Mouse (Mus musculus) neural tube, embryonic 14.5 days (tissue): ENCODE measurements at regions not wholly inside any gene's neighbourhood (a gene's known extent, or its start where the extent isn't known, plus 50 kb on each side); places are given as distances from the start of the nearest gene placed in this dataset.

Source experiments
- ATAC-seq: fragments of 200-750 bp; cut with Nextera tagmentation; 2 replicates; pipeline ENCODE4 v1.8.0; 2017; ENCODE audit warnings: low read depth, mild to moderate bottlenecking, moderate TSS enrichment, moderate library complexity
- H3K27ac ChIP-seq: fragments of 300-500 bp; sonication (generic); 2 replicates; pipeline ENCODE4 v1.5.1; 2014; ENCODE audit warnings: low read depth, mild to moderate bottlenecking, control low read depth, low read length, moderate library complexity, mixed read lengths
- H3K27me3 ChIP-seq: fragments of 300-500 bp; sonication (generic); 2 replicates; pipeline ENCODE4 v1.6.1; 2014; ENCODE audit warnings: low read length; ENCODE audit not compliant: control insufficient read depth, insufficient read depth
- H3K36me3 ChIP-seq: fragments of 300-500 bp; sonication (generic); 2 replicates; pipeline ENCODE4 v1.6.1; 2014; ENCODE audit warnings: low read length, mixed read lengths; ENCODE audit not compliant: control insufficient read depth, insufficient read depth
- H3K4me1 ChIP-seq: fragments of 300-500 bp; sonication (generic); 2 replicates; pipeline ENCODE4 v1.6.1; 2014; ENCODE audit warnings: low read length; ENCODE audit not compliant: control insufficient read depth, insufficient read depth
- H3K4me2 ChIP-seq: fragments of 300-500 bp; sonication (generic); 2 replicates; pipeline ENCODE4 v1.6.1; 2014; ENCODE audit warnings: mild to moderate bottlenecking, low read depth, low read length, control low read depth
- H3K4me3 ChIP-seq: fragments of 300-500 bp; sonication (generic); 2 replicates; pipeline ENCODE4 v1.5.1; 2014; ENCODE audit warnings: low read depth, low read length, control low read depth, mixed read lengths
- H3K9ac ChIP-seq: fragments of 300-500 bp; sonication (generic); replicated peaks from 2 replicates; pipeline ENCODE4 v1.6.1; 2014; ENCODE audit warnings: low read depth, mild to moderate bottlenecking, control low read depth, low read length, mixed read lengths
- H3K9me3 ChIP-seq: fragments of 300-500 bp; sonication (generic); 2 replicates; pipeline ENCODE4 v1.6.1; 2016; ENCODE audit warnings: low read length; ENCODE audit not compliant: control insufficient read depth
- WGBS: fragments of 180-500 bp; shearing (Covaris S2); extraction: QIAGEN DNeasy Blood & Tissue Kit; methylation state at CpG from one replicate; pipeline ENCODE4 v1.1.7; 2014; 5-methylcytosine and 5-hydroxymethylcytosine counted together

DNA sequence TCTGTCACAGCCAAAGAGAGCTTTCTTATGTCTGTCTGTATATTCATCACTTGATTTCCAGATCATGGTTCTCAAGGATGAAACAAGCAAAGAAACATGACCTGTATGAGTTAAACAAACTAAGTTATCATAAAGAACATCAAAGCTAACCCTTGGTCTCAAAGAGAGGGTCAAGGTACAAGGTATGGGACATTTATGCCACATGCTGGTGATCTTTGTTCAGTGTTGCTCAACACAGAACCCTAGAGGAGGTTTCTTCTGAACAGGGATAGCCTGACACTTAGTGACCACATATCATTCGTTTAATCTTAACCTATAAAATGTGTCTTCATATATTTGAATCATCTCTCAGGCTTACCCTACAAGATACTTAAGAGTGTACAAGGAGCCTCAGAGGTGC is 170.6 kb upstream of the Lrig3 start:
- Histone ChIP-seq H3K36me3 (no peaks in the 10 kb centered on the region), H3K4me3 (no peak overlapping the region), H3K27ac (no peak overlapping the region), H3K4me1 (no peaks in the 10 kb centered on the region), H3K27me3 (no peaks in the 10 kb centered on the region), H3K4me2 (no peak overlapping the region), H3K9me3 (no peaks in the 10 kb centered on the region), H3K9ac (no peak overlapping the region)
- ATAC-seq = no peak
- 95% methylated on average over 1 of the region's 1 CpGs for WGBS

DNA sequence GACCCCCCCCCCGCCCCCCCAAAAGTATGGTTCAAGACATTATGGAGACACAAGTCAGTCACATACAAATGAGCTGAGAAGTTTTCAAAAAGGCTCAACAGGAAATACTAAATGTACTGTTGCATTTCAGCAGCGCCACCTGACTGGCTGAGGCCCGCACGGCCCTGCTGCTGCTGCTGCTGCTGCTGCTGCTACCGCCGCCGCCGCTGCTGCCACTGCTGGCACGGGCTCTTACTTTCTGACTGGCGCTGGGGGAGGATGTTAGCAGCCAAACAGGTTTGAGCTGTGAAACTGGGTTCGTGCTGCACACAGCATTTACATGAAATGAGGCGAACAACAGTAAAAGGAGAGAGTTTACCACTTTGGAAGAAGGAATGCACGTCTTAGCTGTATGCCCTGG is 167.3 kb upstream of the Lrig3 start:
- Histone ChIP-seq H3K4me1 (no peaks in the 10 kb centered on the region), H3K4me2 (no peak overlapping the region; the same call in 1 of the 2 replicates), H3K27me3 (no peaks in the 10 kb centered on the region), H3K9ac (no peak overlapping the region; the same call in 1 of the 2 replicates), H3K9me3 (no peaks in the 10 kb centered on the region), H3K27ac (no peak overlapping the region), H3K36me3 (no peaks in the 10 kb centered on the region), H3K4me3 (no peak overlapping the region)
- peak; percentile 31; the same call in 1 of the 2 replicates for ATAC-seq
- WGBS = 16% methylated on average over 13 of the region's 13 CpGs

- no peak overlapping the region for H3K4me3 ChIP-seq
- no peak for ATAC-seq
- 33% methylated on average over 2 of the region's 2 CpGs for WGBS
- no peaks in the 10 kb centered on the region for H3K27me3 ChIP-seq
- H3K9ac ChIP-seq = no peak overlapping the region
- no peaks in the 10 kb centered on the region for H3K4me1 ChIP-seq
- H3K36me3 ChIP-seq = no peaks in the 10 kb centered on the region
- H3K9me3 ChIP-seq = no peaks in the 10 kb centered on the region
- no peak overlapping the region for H3K27ac ChIP-seq
- H3K4me2 ChIP-seq = no peak overlapping the region
Observed at GRCm38 (mm10) chr10:125800572-125801114, 165.3 kb upstream of the Lrig3 start.

- H3K36me3 ChIP-seq = no peaks in the 10 kb centered on the region
- no peak overlapping the region for H3K4me2 ChIP-seq
- no peak overlapping the region for H3K4me3 ChIP-seq
- 4% methylated on average over 4 of the region's 4 CpGs for whole genome bisulfite sequencing
- no peak overlapping the region for H3K9ac ChIP-seq
- no peaks in the 10 kb centered on the region for H3K9me3 ChIP-seq
- no peaks in the 10 kb centered on the region for H3K27me3 ChIP-seq
- no peak overlapping the region for H3K27ac ChIP-seq
- no peak for ATAC-seq
- no peaks in the 10 kb centered on the region for H3K4me1 ChIP-seq
Observed at GRCm38 (mm10) chr10:125801450-125801849, 164.5 kb upstream of the Lrig3 start.

GRCm38 (mm10) chr10:125802923-125803583 is 162.9 kb upstream of the Lrig3 start:
- Histone ChIP-seq H3K4me2 (no peak overlapping the region), H3K36me3 (no peaks in the 10 kb centered on the region), H3K27me3 (no peaks in the 10 kb centered on the region), H3K9ac (no peak overlapping the region), H3K4me3 (no peak overlapping the region), H3K9me3 (no peaks in the 10 kb centered on the region), H3K27ac (no peak overlapping the region), H3K4me1 (no peaks in the 10 kb centered on the region)
- no peak for ATAC-seq
- 85% methylated on average over 7 of the region's 7 CpGs for WGBS

DNA sequence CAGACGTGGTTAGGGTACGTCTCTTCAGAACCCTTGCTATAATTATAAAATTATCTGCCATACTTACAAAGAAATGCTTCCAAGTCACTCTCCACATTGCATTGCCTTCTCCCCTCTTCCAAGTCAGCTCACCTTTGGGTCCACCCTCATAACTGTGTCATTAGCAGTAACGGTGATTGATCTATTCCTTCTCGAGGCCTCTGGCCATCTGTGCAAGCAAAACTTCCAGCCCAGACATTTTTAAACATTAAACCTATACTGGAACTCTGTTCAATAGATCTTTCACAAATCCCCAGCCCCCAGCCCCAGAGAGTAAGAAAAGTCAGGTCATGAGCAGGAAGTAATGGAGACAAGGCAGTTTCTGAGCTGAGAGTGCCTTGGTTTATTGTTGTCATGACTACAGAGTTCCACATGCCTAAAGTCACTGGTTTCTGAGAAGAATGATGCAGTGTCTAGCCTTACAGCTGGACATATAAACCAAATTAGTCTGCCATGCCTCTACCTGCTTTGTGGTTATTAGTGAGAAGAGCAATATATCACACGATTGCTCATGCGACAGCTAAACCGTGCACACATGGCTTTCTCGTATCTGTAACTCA is 156.1 kb upstream of the Lrig3 start:
- Histone ChIP-seq H3K36me3 (no peaks in the 10 kb centered on the region), H3K9ac (no peak overlapping the region), H3K4me1 (no peaks in the 10 kb centered on the region), H3K4me3 (no peak overlapping the region), H3K27ac (no peak overlapping the region), H3K27me3 (no peaks in the 10 kb centered on the region), H3K9me3 (no peaks in the 10 kb centered on the region), H3K4me2 (no peak overlapping the region)
- WGBS = 46% methylated on average over 8 of the region's 8 CpGs
- no peak for ATAC-seq

- Histone ChIP-seq H3K4me3 (no peak overlapping the region), H3K9ac (no peak overlapping the region), H3K36me3 (no peaks in the 10 kb centered on the region), H3K27ac (no peak overlapping the region), H3K4me1 (no peaks in the 10 kb centered on the region), H3K27me3 (no peaks in the 10 kb centered on the region), H3K9me3 (no peaks in the 10 kb centered on the region), H3K4me2 (no peak overlapping the region)
- 30% methylated on average over 3 of the region's 3 CpGs for WGBS
- ATAC-seq = no peak
Observed at GRCm38 (mm10) chr10:125810590-125810989, 155.4 kb upstream of the Lrig3 start.

DNA sequence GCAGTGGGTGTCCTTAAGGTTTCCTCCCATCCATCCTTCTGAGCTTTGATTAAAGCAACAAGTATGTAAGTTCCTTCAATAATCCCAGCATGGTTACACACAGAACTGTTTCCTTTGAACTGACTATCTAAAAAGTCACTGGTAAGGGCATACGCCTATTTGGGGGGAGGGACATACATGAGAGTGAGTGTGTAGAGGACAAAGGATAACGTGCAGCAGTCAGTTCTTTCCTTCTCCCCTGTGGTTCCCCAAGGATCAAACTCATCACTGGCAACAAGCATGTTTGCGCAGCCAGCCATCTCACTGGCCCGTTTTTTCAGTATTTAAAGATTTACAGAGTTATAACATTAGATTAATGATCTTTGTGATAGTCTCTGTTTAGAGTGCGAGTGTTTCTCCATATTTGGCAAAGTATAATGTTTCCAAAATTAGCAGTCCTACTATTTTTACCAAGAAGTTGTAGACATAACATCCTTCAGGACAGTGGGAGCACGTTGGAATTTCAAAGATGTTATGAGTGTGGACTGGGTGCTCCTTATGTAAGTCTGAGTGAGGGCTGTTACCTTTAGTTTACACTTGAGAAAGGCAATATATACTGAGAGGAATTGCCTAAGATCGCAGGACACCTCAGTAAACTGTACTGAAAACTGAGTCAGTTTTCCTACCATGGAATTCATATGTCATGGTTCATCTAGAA is 151.6 kb upstream of the Lrig3 start:
- Histone ChIP-seq H3K36me3 (no peaks in the 10 kb centered on the region), H3K9me3 (no peaks in the 10 kb centered on the region), H3K27ac (no peak overlapping the region), H3K27me3 (no peaks in the 10 kb centered on the region), H3K4me2 (no peak overlapping the region), H3K4me3 (no peak overlapping the region), H3K9ac (no peak overlapping the region), H3K4me1 (no peaks in the 10 kb centered on the region)
- WGBS = 78% methylated on average over 7 of the region's 7 CpGs
- ATAC-seq = no peak

- H3K36me3 ChIP-seq = no peaks in the 10 kb centered on the region
- no peak overlapping the region for H3K9ac ChIP-seq
- no peaks in the 10 kb centered on the region for H3K9me3 ChIP-seq
- no peak overlapping the region for H3K27ac ChIP-seq
- 60% methylated on average over 5 of the region's 5 CpGs for WGBS
- no peak overlapping the region for H3K4me3 ChIP-seq
- H3K4me1 ChIP-seq = no peaks in the 10 kb centered on the region
- no peak overlapping the region for H3K4me2 ChIP-seq
- H3K27me3 ChIP-seq = no peaks in the 10 kb centered on the region
- no peak for ATAC-seq
Observed at GRCm38 (mm10) chr10:125832134-125832533, 133.8 kb upstream of the Lrig3 start.
